Mouse (Mus musculus): ENCODE results near the gene Dcun1d3.

The Dcun1d3 gene

GRCm38 (mm10) chr7:119895639-119896512 lies at the start of gene Dcun1d3, which contains the start of gene Lyrm1:
Dcun1d3 (minus strand) TSS chr7:119896298.
Lyrm1 (plus strand) TSS chr7:119895861.
- DNase-seq (ENCODE audit: low spot score in 2 of 2), result peak; percentile 97 to 99

- no peak for DNase-seq (ENCODE audit: low spot score in 2 of 2)
These were observed 45.5 kb upstream of the Dcun1d3 start for GRCm38 (mm10) chr7:119941569-119941968.

DNA sequence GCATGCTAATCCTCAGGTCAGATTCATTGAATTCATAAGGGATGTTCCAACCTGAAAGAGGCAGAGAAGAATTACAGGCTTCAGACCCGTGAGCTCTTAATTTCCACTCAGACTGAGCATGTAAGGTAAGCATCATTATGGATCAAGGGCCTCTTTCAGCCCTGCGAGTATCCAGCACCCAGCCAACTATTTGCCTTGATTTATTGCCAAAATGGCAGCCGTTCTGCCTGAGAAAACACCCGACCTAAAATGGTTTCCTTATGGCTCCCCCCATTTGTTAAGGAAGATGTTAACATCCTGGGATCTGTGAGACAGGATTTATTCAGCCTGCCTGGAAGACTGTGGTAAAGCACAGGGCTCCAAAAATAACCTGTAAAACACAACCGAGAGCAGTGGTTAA lies 40.9 kb upstream of the Dcun1d3 start:
- DNase-seq (ENCODE audit: low spot score in 2 of 2), result no peak

DNA sequence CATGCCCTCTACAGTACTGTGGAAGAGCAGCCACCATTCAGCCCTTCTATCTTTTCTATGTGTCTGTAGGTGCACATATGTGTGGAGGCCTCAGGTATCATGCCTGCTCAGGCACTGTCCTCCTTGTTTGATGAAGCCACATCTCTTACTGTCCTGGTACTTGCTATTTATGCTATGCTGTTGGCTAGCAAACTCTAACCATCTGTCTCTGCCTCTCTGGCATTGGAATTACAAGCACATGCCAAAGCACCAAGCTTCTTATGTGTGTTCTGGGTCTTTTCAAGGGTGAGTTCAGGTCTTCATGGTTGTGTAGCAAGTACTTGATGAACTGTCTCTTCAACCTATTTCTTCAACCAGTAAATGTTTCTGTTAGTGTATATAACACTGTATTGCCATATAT lies 40.2 kb upstream of the Dcun1d3 start:
- DNase-seq (ENCODE audit: low spot score in 2 of 2), result no peak

DNA sequence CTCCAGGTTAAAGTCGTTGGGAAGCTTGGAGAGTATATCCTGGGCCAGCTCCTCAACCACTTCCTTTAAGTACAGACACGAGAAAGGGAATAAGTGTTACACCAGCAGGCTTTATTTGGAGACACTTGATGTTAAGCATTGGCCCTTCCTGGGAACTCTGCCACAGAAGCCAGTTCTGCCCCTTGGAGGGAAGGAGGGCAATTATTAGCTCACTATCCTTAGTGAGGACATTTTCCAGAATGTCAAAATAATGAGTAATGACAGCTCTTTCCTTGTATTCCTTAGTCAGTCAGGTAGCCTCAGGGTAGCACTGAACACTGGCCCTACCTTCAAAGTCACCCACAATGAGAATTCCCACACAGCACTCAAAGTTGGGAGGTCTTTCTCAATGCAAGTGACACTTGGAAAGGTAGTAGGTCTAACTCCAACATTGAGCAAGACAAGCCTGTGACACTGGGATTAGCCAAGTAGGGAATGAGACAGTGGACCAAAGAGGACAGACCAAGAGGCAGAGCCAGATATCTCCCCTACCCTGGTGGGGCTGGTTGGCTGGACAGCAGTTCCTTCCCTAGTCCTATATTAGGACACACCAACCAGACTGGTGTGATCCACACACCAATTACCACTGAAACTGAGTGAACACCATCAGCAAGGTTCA lies 32.8 kb upstream of the Dcun1d3 start:
- DNase-seq (ENCODE audit: low spot score in 2 of 2), result no peak

- DNase-seq (ENCODE audit: low spot score in 2 of 2), result no peak
These were observed 25.0 kb upstream of the Dcun1d3 start for GRCm38 (mm10) chr7:119921054-119921453.

DNA sequence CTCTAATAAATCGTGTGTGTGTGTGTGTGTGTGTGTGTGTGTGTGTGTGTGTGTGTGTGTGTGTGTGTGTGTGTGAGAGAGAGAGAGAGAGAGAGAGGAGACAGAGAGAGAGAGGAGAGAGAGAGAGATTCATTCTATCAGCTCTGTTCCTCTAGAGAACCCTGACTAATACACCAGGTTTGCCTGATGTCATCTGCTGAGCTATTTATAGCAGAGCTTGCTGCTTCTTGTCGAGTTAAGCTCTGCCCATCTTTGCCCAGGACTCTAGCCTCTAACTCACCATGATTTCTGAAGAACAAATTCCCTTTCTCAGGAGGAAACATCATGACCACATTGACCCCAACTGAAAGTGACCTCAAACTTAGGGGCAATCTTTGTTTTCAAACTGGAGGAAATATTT lies 24.4 kb upstream of the Dcun1d3 start:
- DNase-seq (ENCODE audit: low spot score in 2 of 2), result no peak

DNA sequence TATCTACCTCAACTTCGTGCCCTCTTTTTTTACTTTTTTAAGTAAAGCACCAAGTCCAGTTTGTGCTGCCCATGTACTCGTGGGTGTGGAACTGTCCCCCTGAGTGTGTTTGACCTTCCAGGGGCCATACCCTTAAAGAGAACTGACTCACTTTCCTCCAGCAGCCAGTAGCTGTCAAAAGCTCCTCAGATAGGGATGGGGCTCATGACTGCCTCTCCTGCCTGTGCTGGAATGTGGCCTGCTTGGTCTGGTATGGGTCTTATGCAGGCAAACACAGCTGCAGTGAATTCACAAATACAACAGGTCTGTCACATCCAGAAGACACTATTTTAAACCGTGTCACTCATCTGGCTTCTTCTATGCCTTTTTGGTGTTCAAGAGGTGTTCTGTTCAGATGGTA lies 15.6 kb upstream of the Dcun1d3 start:
- DNase-seq (ENCODE audit: low spot score in 2 of 2), result no peak

- DNase-seq (ENCODE audit: low spot score in 2 of 2), result no peak
These were observed 10.6 kb upstream of the Dcun1d3 start for GRCm38 (mm10) chr7:119906523-119907215.

- no peak for DNase-seq (ENCODE audit: low spot score in 2 of 2)
These were observed 3.4 kb upstream of the Dcun1d3 start for GRCm38 (mm10) chr7:119899386-119900057.

DNA sequence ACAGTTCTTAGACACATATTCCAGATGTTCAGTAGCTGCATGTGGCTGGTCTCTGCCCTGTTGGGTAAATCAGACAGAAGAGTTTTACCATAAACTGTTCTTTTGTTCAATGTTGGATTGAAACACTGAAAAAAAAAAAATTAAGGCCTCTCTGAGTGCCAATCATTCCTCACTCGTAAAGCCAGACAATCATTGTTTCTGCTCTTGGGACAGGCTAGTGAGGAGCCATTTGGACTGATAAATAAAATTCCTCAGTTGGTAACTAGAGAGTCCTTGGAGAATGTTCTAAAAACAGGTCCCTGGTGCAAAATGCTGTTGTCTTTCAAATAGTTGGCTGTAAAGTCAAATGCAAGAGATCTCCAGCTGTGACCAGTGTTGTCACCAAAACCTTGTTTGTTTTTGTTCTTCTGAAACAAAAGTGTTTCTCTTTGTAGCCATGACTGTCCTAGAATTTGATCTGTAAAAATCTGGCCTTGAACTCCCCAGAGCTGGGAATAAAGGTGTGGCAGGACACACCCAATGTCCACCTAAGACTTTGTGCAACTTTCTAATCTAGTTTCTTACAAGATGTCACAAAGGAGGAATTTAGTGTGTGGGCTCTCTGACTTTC lies 2.3 kb upstream of the Dcun1d3 start:
- no peak for DNase-seq (ENCODE audit: low spot score in 2 of 2)

GRCm38 (mm10) chr7:119897521-119898109 lies 1.5 kb upstream of the Dcun1d3 start:
- no peak for DNase-seq (ENCODE audit: low spot score in 2 of 2)

DNA sequence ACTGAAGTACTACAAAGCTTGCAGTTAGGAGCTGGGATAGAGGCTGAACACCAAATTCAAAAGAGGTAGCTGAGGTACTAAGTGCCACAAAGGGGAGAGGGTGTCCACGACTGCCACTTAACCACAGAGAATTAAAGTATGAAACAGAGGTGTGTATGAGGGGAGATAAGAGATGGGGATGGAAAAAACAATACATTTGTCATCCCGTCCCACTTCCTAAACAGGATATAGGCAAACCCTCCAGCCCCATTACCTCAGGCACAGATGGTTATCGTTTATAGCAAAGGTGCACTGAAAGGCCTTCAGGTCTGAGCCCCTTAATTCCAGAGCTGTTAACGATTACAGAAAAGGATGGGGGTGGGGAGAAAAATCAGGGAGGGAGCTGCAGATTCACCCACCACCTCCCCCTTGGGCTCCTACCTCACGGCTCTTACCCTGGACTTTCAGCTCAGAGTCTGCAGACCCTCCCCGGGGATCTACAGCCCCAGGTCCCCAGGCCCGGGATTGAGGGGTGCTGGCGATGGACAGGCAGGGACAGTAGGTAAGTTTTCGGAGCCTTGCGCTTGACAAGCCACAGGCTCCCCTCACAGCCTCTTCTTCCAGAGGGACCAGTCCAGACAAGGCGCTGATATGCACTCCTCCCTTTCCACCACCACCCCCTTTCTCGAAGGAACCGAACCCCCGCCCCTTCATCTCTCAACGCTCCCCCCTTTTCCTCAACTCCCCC lies 1.1 kb downstream of the Dcun1d3 start:
- no peak for DNase-seq (ENCODE audit: low spot score in 2 of 2)

DNA sequence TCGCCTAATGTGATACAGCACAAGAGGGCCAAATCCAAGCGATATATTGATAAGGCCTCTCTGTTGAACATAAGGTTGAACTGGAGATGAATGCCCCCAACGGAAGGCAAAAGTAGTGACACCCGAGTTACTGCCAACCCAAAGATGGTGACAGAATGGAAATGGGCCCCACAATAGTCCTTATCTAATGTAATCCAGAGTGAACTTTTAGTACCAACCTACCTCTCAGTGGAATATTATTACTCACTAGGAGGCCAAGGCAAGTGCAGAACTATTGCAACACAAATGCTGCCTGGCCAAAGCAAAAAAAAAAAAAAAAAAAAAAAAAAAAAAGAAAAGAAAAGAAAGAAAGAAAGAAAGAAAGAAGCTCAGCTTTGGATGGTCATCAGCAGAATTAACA lies 3.4 kb downstream of the Dcun1d3 start:
- no peak for DNase-seq (ENCODE audit: low spot score in 2 of 2)

GRCm38 (mm10) chr7:119892198-119892597 lies 3.9 kb downstream of the Dcun1d3 start:
- no peak for DNase-seq (ENCODE audit: low spot score in 2 of 2)

GRCm38 (mm10) chr7:119887887-119888286 lies 8.2 kb downstream of the Dcun1d3 start:
- no peak for DNase-seq (ENCODE audit: low spot score in 2 of 2)

GRCm38 (mm10) chr7:119881229-119881628 lies 14.9 kb downstream of the Dcun1d3 start:
- no peak for DNase-seq (ENCODE audit: low spot score in 2 of 2)

- DNase-seq (ENCODE audit: low spot score in 2 of 2), result no peak
These were observed 15.8 kb downstream of the Dcun1d3 start for GRCm38 (mm10) chr7:119880345-119880744.

DNA sequence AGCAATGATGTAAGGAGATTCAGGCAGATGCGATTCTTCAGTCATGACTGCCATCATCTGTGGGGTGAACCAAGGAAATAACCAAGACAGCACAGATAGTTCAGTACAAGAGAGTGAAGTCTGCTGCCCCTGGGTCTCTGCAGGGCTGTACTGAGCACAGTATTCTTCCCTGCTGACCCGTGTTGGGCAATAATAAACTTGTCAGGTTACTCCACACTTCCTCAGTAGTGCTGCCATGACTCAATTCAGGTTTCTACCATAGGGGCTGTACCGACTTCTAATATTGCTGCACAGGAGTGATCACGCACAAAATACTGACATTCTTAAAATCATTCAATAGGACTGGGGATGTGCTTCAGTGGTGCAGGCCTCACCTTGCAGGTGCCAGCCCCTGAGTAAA lies 16.9 kb downstream of the Dcun1d3 start:
- DNase-seq (ENCODE audit: low spot score in 2 of 2), result no peak

- DNase-seq (ENCODE audit: low spot score in 2 of 2), result no peak
These were observed 20.2 kb downstream of the Dcun1d3 start for GRCm38 (mm10) chr7:119875776-119876440.
